Mouse (Mus musculus): ENCODE results near the gene Ddr2. TPM values are rescaled to one million over a fixed set of nuclear protein-coding genes. Genes with fewer than 3 reads are reported as not detected.

The Ddr2 gene
- not detected in 2 replicates for polyA plus RNA-seq (2012; ENCODE audit: insufficient read depth, insufficient read length, low replicate concordance, missing spikeins)

- Histone ChIP-seq H3K4me3 (ENCODE audit: insufficient read depth, low read depth, low read length) (peak within 1 kb of the TSS; percentile 21), H3K4me1 (ENCODE audit: control insufficient read depth, insufficient read depth, low read length) (no peaks in the 10 kb centered on the region), H3K27ac (ENCODE audit: insufficient read depth, low read depth, low read length) (no peak within 1 kb of the TSS; the same call in 1 of the 2 replicates)
- TF ChIP-seq POLR2A (IDR thresholded peaks at IDR 0.05; ENCODE audit: insufficient read depth, low read depth, low read length): no peak
- no peak for TF ChIP-seq CTCF (IDR thresholded peaks at IDR 0.05; ENCODE audit: insufficient read depth, low read depth, low read length)
- 44% methylated on average over 17 of the region's 17 CpGs for WGBS
Measured at GRCm38 (mm10) chr1:170110516-170111332, at the start of gene Ddr2. Gene Ddr2 (minus strand): TSS chr1:170110762.

DNA sequence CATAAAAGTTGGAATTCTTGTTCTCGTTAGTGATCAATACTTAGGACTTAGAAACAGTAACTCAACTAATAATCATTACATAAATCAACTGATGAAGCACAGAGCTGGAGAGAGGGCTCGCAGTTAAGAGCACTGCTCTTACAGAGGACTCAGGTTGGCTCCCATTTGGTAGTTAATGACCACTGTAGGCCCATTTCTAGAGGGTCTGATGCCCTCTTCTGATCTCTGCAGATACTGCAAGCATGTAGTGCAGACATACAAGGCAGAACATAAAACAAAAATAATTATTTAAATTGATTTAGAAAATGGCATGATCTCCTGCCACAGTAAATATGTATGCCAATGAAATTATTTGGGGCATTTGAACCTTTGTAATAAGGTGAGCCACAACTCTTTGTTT, 49.1 kb upstream of the Ddr2 start:
- 82% methylated on average over 2 of the region's 2 CpGs for WGBS

GRCm38 (mm10) chr1:170155761-170156160, 45.2 kb upstream of the Ddr2 start:
- Histone ChIP-seq H3K4me3 (ENCODE audit: insufficient read depth, low read depth, low read length) (no peak overlapping the region), H3K4me1 (ENCODE audit: control insufficient read depth, insufficient read depth, low read length) (peaks cover 2% of the 10 kb centered on the region; the same call in 1 of the 2 replicates), H3K27ac (ENCODE audit: insufficient read depth, low read depth, low read length) (no peak overlapping the region)
- TF ChIP-seq POLR2A (IDR thresholded peaks at IDR 0.05; ENCODE audit: insufficient read depth, low read depth, low read length) (no peak), CTCF (IDR thresholded peaks at IDR 0.05; ENCODE audit: insufficient read depth, low read depth, low read length) (no peak)
- 56% methylated on average over 5 of the region's 5 CpGs for WGBS

More for the DNA sequence above, 49.1 kb upstream of the Ddr2 start:
- peaks cover 2% of the 10 kb centered on the region; the same call in 1 of the 2 replicates for H3K4me1 ChIP-seq (ENCODE audit: control insufficient read depth, insufficient read depth, low read length)
- no peak overlapping the region for H3K4me3 ChIP-seq (ENCODE audit: insufficient read depth, low read depth, low read length)
- TF ChIP-seq POLR2A (IDR thresholded peaks at IDR 0.05; ENCODE audit: insufficient read depth, low read depth, low read length) (no peak), CTCF (IDR thresholded peaks at IDR 0.05; ENCODE audit: insufficient read depth, low read depth, low read length) (no peak)
- no peak overlapping the region for H3K27ac ChIP-seq (ENCODE audit: insufficient read depth, low read depth, low read length)

GRCm38 (mm10) chr1:170155298-170155697, 44.7 kb upstream of the Ddr2 start:
- WGBS: 77% methylated on average over 2 of the region's 2 CpGs
- H3K27ac ChIP-seq (ENCODE audit: insufficient read depth, low read depth, low read length): no peak overlapping the region
- H3K4me1 ChIP-seq (ENCODE audit: control insufficient read depth, insufficient read depth, low read length): peaks cover 2% of the 10 kb centered on the region; the same call in 1 of the 2 replicates
- TF ChIP-seq CTCF (IDR thresholded peaks at IDR 0.05; ENCODE audit: insufficient read depth, low read depth, low read length) (no peak), POLR2A (IDR thresholded peaks at IDR 0.05; ENCODE audit: insufficient read depth, low read depth, low read length) (no peak)
- H3K4me3 ChIP-seq (ENCODE audit: insufficient read depth, low read depth, low read length): no peak overlapping the region

GRCm38 (mm10) chr1:170153986-170154385, 43.4 kb upstream of the Ddr2 start:
- Histone ChIP-seq H3K27ac (ENCODE audit: insufficient read depth, low read depth, low read length) (no peak overlapping the region), H3K4me3 (ENCODE audit: insufficient read depth, low read depth, low read length) (no peak overlapping the region), H3K4me1 (ENCODE audit: control insufficient read depth, insufficient read depth, low read length) (no peaks in the 10 kb centered on the region)
- TF ChIP-seq POLR2A (IDR thresholded peaks at IDR 0.05; ENCODE audit: insufficient read depth, low read depth, low read length) (no peak), CTCF (IDR thresholded peaks at IDR 0.05; ENCODE audit: insufficient read depth, low read depth, low read length) (no peak)
- 76% methylated on average over 8 of the region's 8 CpGs for WGBS

DNA sequence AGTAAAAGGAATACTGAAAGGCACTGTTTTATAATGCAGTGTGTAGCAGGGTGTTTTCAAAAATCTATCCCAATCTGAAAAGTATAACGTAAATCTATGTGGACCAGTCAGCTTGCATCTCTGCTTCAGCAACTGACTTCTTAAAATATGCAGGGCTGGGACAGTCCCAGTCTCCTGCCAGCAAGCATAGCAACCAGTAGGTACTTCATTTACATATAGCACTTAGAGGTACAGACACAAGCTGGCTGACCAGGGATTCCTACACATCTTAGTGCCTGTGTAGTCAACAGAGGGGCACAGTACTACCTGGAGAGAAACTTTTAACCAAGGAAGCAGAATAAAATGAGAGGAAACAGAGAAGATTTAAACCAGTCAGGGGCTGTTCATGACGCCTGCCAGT, 42.0 kb upstream of the Ddr2 start:
- TF ChIP-seq POLR2A (IDR thresholded peaks at IDR 0.05; ENCODE audit: insufficient read depth, low read depth, low read length): no peak
- TF ChIP-seq CTCF (IDR thresholded peaks at IDR 0.05; ENCODE audit: insufficient read depth, low read depth, low read length): no peak
- 95% methylated on average over 2 of the region's 2 CpGs for WGBS
- Histone ChIP-seq H3K4me3 (ENCODE audit: insufficient read depth, low read depth, low read length) (no peak overlapping the region), H3K27ac (ENCODE audit: insufficient read depth, low read depth, low read length) (no peak overlapping the region), H3K4me1 (ENCODE audit: control insufficient read depth, insufficient read depth, low read length) (peaks cover 2% of the 10 kb centered on the region; the same call in 1 of the 2 replicates)

DNA sequence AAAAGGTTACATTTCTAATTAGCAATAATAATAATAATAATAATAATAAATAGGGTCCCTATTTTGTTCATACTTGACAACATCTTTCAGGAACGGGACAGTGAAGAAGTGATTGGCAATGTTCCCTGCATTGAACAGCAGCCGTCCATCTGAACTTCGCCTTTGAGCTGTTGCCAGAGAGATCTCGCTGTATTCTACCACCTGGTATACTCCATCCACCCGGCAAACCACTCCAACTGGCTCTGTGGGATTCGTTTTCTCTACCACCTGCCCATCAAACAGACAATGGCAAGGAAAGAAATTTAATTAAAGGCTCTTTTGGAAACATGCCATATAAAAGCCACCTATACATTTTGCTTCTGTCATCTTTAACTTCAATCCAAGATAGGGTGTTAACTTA, 40.3 kb upstream of the Ddr2 start:
- WGBS: 66% methylated on average over 6 of the region's 6 CpGs
- Histone ChIP-seq H3K4me1 (ENCODE audit: control insufficient read depth, insufficient read depth, low read length) (peaks cover 3% of the 10 kb centered on the region; the same call in 1 of the 2 replicates), H3K27ac (ENCODE audit: insufficient read depth, low read depth, low read length) (no peak overlapping the region), H3K4me3 (ENCODE audit: insufficient read depth, low read depth, low read length) (no peak overlapping the region)
- TF ChIP-seq CTCF (IDR thresholded peaks at IDR 0.05; ENCODE audit: insufficient read depth, low read depth, low read length): no peak
- no peak for TF ChIP-seq POLR2A (IDR thresholded peaks at IDR 0.05; ENCODE audit: insufficient read depth, low read depth, low read length)

GRCm38 (mm10) chr1:170149756-170150155, 39.2 kb upstream of the Ddr2 start:
- no peak overlapping the region for H3K4me3 ChIP-seq (ENCODE audit: insufficient read depth, low read depth, low read length)
- H3K27ac ChIP-seq (ENCODE audit: insufficient read depth, low read depth, low read length): no peak overlapping the region
- peaks cover 3% of the 10 kb centered on the region; the same call in 1 of the 2 replicates for H3K4me1 ChIP-seq (ENCODE audit: control insufficient read depth, insufficient read depth, low read length)
- no peak for TF ChIP-seq CTCF (IDR thresholded peaks at IDR 0.05; ENCODE audit: insufficient read depth, low read depth, low read length)
- TF ChIP-seq POLR2A (IDR thresholded peaks at IDR 0.05; ENCODE audit: insufficient read depth, low read depth, low read length): no peak
- WGBS: 92% methylated on average over 4 of the region's 4 CpGs

DNA sequence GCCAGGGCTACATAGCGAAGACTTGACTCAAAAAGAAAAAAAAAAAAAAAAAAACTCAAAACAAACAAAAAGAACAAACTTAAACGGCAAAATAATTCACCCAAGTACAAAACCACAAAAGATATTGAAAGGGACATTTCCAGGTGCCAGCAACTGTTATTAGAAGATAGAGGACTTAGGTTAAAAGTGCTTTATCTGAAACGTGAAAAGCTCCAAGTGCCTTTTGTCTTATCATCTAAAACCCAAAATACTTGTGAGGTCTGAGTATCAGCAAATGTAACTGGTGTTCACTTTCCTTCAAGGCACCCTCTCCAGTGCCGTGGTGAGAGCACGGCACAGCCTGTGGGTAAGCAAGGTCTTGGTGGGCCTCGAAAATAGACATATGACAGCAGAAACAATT, 38.0 kb upstream of the Ddr2 start:
- 91% methylated on average over 6 of the region's 6 CpGs for WGBS
- Histone ChIP-seq H3K4me3 (ENCODE audit: insufficient read depth, low read depth, low read length) (no peak overlapping the region), H3K27ac (ENCODE audit: insufficient read depth, low read depth, low read length) (no peak overlapping the region), H3K4me1 (ENCODE audit: control insufficient read depth, insufficient read depth, low read length) (peaks cover 3% of the 10 kb centered on the region; the same call in 1 of the 2 replicates)
- TF ChIP-seq POLR2A (IDR thresholded peaks at IDR 0.05; ENCODE audit: insufficient read depth, low read depth, low read length) (no peak), CTCF (IDR thresholded peaks at IDR 0.05; ENCODE audit: insufficient read depth, low read depth, low read length) (no peak)
